Mouse (Mus musculus) ES-Bruce4 (cell line): ENCODE results near the gene Gm48551. TPM values are rescaled to one million over a fixed set of nuclear protein-coding genes. Genes with fewer than 3 reads are reported as not detected.

Source experiments
- H3K27ac ChIP-seq: 2 replicates; pipeline ENCODE4 v1.5.1; 2012; ENCODE audit warnings: low read length, inconsistent platforms; ENCODE audit not compliant: insufficient read depth
- H3K27me3 ChIP-seq: 2 replicates; pipeline ENCODE4 v1.6.1; 2012; ENCODE audit warnings: mild to moderate bottlenecking, low read length, inconsistent platforms; ENCODE audit not compliant: control insufficient read depth, poor library complexity, insufficient read depth, severe bottlenecking
- H3K36me3 ChIP-seq: 2 replicates; pipeline ENCODE4 v1.6.1; 2012; ENCODE audit warnings: inconsistent platforms, mild to moderate bottlenecking, low read length, moderate library complexity; ENCODE audit not compliant: control insufficient read depth, poor library complexity, insufficient read depth, severe bottlenecking
- H3K4me1 ChIP-seq: one replicate; pipeline ENCODE4 v1.8.1; 2011; ENCODE audit warnings: low read length; ENCODE audit not compliant: control insufficient read depth, insufficient read depth
- H3K4me3 ChIP-seq: 2 replicates; pipeline ENCODE4 v1.5.1; 2011; ENCODE audit warnings: low read depth, mild to moderate bottlenecking, low read length
- H3K9ac ChIP-seq: 2 replicates; pipeline ENCODE4 v1.6.1; 2012; ENCODE audit warnings: low read depth, mild to moderate bottlenecking, inconsistent platforms; ENCODE audit not compliant: poor library complexity, severe bottlenecking
- H3K9me3 ChIP-seq: replicated peaks from 2 replicates; pipeline ENCODE4 v1.6.1; 2012; ENCODE audit warnings: mild to moderate bottlenecking, low read length, inconsistent platforms; ENCODE audit not compliant: control insufficient read depth, poor library complexity, insufficient read depth, severe bottlenecking
- CTCF ChIP-seq: IDR thresholded peaks from one replicate; pipeline ENCODE4 v1.8.1; 2011; ENCODE audit warnings: low read depth, low read length
- EP300 ChIP-seq: IDR thresholded peaks from 2 replicates; pipeline ENCODE4 v1.6.1; 2011; ENCODE audit warnings: low read depth, low read length; ENCODE audit not compliant: insufficient read depth
- POLR2A ChIP-seq: IDR thresholded peaks from one replicate; pipeline ENCODE4 v1.8.1; 2011; ENCODE audit warnings: low read length; ENCODE audit not compliant: insufficient read depth
- polyA plus RNA-seq: library from polyadenylated mRNA; stranded (reverse); fragments of >200 nt; gene quantifications from 2 replicates; pipeline ENCODE4 v1.2.4, GENCODE M21; 2011; ENCODE audit warnings: low read depth; ENCODE audit not compliant: missing spikeins, insufficient read depth, insufficient read length

The Gm48551 gene
- polyA plus RNA-seq, 1 experiment: 1.5 TPM

DNA sequence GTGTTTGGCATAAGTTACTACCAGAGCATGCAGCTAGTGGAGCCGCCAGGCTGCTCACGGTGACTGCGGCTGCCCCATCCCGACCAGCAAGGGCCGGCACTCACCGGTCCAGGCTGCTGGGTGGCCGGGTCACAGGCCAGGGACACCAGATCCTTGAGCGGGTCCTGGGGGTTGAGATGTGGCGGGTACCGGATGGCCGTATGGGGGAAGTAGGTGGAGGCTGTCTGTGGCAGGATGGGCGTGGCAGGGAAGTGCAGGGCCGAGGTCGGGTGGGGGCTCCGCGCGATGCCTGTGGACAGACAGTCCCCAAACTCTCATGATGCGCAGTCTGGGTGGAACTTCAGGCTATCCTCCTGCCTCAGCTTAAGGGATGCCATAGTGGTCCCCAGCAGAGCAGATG lies 20.5 kb downstream of the Gm48551 start:
- Histone ChIP-seq H3K27me3 (no peaks in the 10 kb centered on the region), H3K9me3 (no peaks in the 10 kb centered on the region), H3K36me3 (no peaks in the 10 kb centered on the region), H3K4me1 (peaks cover 12% of the 10 kb centered on the region), H3K9ac (no peak overlapping the region), H3K4me3 (no peak overlapping the region), H3K27ac (no peak overlapping the region)
- no peak for TF ChIP-seq EP300
- no peak for TF ChIP-seq POLR2A
- TF ChIP-seq CTCF: no peak

DNA sequence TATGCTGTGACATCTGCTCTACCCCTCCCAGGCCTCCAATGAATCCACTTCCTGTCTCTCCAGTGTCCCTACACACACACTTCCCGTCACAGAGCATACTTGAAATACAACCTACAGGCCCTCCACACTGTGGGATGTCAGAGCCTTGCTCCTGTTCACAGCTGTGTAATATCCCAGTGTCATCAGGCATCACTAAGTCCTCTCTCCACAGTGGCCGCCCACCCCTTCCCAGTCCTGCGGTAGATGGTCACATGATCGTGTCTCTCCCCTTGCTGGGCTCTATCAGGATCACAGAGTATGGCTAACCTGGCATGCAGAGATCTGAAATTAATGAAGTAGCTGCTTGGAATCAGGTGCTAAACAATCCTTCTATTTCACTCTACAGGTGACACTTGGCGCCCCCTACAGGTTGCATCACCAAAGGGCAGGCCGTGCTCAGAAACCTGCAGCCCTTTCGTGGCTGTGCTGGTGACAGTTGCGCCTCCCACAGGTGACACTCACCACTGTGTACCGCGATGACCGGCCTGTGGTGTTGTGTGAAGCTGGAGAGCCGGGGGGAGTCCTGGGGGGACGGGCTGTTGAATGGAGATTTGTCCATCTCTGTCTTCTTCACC lies 21.4 kb downstream of the Gm48551 start:
- H3K9me3 ChIP-seq: no peaks in the 10 kb centered on the region
- H3K27ac ChIP-seq: no peak overlapping the region
- H3K36me3 ChIP-seq: no peaks in the 10 kb centered on the region
- no peak overlapping the region for H3K4me3 ChIP-seq
- no peak for TF ChIP-seq POLR2A
- no peak for TF ChIP-seq EP300
- TF ChIP-seq CTCF: no peak
- no peak overlapping the region for H3K9ac ChIP-seq
- H3K4me1 ChIP-seq: peaks cover 14% of the 10 kb centered on the region
- H3K27me3 ChIP-seq: no peaks in the 10 kb centered on the region

DNA sequence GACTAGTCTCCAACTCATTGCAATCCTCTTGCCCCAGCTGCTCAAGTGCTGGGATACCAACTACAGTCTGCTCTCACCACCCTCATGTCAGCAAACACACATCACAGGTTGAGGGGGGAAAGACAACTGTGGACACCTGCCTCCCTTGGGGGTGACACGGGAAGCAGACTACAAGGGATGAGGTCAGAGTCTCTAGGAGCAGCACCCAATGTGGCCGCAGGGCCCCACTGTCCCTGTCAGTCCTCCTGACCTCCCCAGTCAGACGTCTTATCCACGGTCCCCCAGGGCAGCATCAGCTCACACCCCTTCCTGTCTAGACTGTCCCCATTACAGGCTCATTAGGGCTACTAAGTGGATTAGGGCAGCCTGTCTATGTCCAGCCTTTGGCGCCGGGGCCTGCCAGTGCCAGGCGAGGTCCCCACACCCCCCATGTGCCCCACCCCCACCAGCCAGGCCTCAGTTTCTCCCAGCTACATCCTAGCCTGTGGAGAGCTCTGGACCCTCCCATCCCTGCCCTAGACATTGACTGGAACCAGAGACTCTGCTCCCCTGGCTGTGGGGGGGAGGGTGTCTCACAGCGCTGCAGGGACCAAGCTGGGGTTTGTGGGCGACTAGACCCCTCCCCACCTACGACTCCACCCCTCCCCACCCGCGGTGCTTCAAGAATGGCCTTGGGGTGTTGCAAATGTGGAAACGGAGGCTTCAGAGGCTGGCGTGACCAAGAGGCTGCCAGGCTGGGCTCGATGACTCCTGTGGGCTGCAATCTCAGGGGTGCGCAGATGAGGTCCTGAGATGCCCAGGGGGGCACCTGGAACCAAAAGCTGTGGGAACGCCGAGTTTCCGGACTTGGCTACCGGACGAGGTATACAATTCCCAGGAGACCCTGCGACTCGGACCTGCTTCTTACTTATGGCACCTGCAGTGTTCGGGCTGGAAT lies 22.5 kb downstream of the Gm48551 start:
- Histone ChIP-seq H3K4me3 (no peak overlapping the region), H3K27ac (no peak overlapping the region), H3K36me3 (no peaks in the 10 kb centered on the region), H3K27me3 (no peaks in the 10 kb centered on the region), H3K4me1 (peaks cover 22% of the 10 kb centered on the region), H3K9ac (no peak overlapping the region), H3K9me3 (no peaks in the 10 kb centered on the region)
- no peak for TF ChIP-seq CTCF
- no peak for TF ChIP-seq POLR2A
- no peak for TF ChIP-seq EP300

DNA sequence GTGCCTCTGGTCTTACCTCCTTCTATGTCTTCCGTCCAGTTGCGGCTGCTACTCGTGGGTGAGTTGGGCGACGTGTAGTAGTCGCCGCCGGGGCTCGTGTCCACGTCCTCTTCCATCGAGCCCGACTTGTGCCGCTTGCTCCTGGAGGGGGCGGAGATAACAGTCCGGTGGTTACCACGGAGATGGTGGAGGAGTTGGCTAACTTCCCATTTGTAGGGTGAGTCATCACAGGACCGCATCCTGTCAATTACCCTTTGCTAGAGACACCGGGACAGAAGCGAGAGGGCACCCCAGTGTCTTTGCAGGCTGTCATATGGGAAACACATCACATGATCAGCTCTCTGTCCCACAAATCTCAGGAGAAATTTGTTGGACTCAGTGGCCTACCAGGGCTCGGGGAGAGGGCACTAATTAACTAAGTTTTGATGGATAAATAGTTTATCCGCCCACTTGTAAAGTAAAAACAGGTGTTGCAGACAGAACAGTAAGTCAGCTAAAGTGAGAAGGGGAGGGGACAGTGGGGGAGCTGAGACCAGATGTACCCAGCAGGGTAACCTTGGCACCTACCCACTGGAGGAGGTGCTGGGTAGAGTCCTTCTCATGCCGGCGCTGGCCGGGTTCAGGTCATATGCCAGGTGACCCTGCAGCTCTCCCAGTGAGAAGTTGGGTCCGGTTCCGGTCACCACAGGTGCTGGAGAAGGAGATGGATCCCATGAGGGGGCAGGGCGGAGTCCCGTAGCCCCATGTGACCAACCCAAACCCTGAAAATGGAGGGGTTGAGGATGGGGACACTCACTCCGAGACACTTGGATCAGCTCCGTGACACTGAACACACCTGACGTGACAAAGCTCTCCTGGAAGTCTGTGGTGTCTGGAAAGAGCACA lies 23.5 kb downstream of the Gm48551 start:
- Histone ChIP-seq H3K9ac (no peak overlapping the region), H3K27me3 (no peaks in the 10 kb centered on the region), H3K9me3 (no peaks in the 10 kb centered on the region), H3K4me3 (peak overlapping the region; percentile 36), H3K4me1 (peaks cover 24% of the 10 kb centered on the region), H3K36me3 (no peaks in the 10 kb centered on the region), H3K27ac (no peak overlapping the region)
- TF ChIP-seq EP300 (no peak), POLR2A (no peak), CTCF (no peak)

DNA sequence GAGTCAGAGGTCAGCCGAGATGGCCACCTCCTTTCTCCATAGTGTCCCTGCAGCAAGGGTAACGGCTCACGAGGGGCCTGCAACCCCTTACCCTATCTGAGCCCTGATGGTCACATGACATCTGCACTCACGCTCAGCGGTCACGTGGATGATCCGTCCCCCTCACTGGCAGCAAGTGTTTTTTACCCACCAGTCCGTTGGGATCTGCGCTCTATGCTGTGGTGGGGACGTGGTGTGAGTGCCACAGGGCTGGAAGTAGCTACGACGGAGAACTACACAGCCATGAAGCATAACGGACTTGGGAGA lies 24.1 kb downstream of the Gm48551 start:
- no peaks in the 10 kb centered on the region for H3K27me3 ChIP-seq
- TF ChIP-seq CTCF (no peak), EP300 (no peak), POLR2A (no peak)

DNA sequence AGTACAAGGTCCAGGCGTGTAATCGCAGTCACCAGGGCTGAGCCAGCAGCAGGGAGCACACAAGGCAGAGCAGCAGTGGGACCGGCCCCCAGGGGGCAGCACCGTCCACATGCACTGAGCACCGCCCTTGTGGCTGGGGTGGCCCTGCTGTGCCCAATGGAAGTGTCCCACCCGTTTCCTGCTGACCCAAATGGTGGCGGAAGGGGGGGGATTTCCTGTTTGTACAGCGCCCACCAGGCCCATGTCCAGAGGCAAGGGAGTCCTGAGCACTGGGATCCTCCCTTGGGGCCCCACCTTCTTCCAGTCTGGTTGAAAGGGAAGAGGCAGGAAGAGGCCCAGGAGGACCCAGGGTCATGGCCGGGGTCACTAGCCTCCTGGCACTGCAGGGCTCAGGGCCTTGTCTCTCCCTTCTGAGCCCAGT lies 24.6 kb downstream of the Gm48551 start:
- Histone ChIP-seq H3K27me3 (no peaks in the 10 kb centered on the region), H3K36me3 (no peaks in the 10 kb centered on the region), H3K4me3 (0 out of 2 replicates have a peak overlapping the region, but pooled peaks have one; percentile 18), H3K4me1 (peaks cover 28% of the 10 kb centered on the region), H3K9ac (no peak overlapping the region), H3K9me3 (no peaks in the 10 kb centered on the region), H3K27ac (0 out of 2 replicates have a peak overlapping the region, but pooled peaks have one; percentile 21)
- TF ChIP-seq CTCF: no peak
- TF ChIP-seq POLR2A: no peak
- TF ChIP-seq EP300: no peak

More for the DNA sequence above, 24.1 kb downstream of the Gm48551 start:
- H3K9ac ChIP-seq: no peak overlapping the region
- no peaks in the 10 kb centered on the region for H3K36me3 ChIP-seq
- peaks cover 25% of the 10 kb centered on the region for H3K4me1 ChIP-seq
- H3K27ac ChIP-seq: no peak overlapping the region
- no peaks in the 10 kb centered on the region for H3K9me3 ChIP-seq
- 0 out of 2 replicates have a peak overlapping the region, but pooled peaks have one; percentile 18 for H3K4me3 ChIP-seq
